Mouse (Mus musculus): ENCODE measurements around the gene Kidins220.

DNA sequence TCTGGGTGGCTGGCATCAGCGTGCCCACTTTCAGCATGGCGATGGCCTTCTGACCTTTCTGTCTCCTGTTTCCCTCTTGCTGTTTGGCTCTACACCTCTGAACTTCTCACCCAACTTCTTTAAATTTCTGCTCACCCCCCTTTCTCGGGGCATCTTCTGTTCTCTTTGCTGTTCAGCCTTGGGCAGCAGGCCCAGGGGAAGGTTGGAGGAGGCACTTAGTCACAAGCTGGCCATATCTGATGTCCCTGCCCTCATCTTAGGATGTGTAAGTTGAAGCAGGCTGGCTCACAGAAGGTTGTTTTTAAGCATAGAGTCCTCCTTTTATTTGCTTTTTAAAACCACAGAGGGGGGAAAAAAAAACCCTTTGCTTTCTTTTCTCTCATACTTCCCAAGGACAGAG, 40.7 kb upstream of the Kidins220 start:
- no peak for TF ChIP-seq CTCF (IDR thresholded peaks at IDR 0.05; ENCODE audit: extremely low read depth, insufficient read length, insufficient replicate concordance, low read depth, low read length)
- TF ChIP-seq POLR2A (IDR thresholded peaks at IDR 0.05; ENCODE audit: low read depth, low read length): no peak

Data from small intestine, adult 2 months (tissue).